Mouse (Mus musculus): ENCODE measurements around the gene Slco2a1.

The Slco2a1 gene

GRCm38 (mm10) chr9:103083405-103083804, 94.9 kb downstream of the Slco2a1 start:
- DNase-seq (ENCODE audit: low read depth, low spot score), result no peak

- DNase-seq (ENCODE audit: low read depth, low spot score), result no peak
Measured at GRCm38 (mm10) chr9:103086736-103087135, 98.2 kb downstream of the Slco2a1 start.

- DNase-seq (ENCODE audit: low read depth, low spot score), result no peak
Measured at GRCm38 (mm10) chr9:103087301-103087700, 98.8 kb downstream of the Slco2a1 start.

GRCm38 (mm10) chr9:103088661-103089060, 100.1 kb downstream of the Slco2a1 start:
- DNase-seq (ENCODE audit: low read depth, low spot score), result no peak

- DNase-seq (ENCODE audit: low read depth, low spot score), result no peak
Measured at GRCm38 (mm10) chr9:103090116-103090875, 101.8 kb downstream of the Slco2a1 start.

- no peak for DNase-seq (ENCODE audit: low read depth, low spot score)
Measured at GRCm38 (mm10) chr9:103091039-103091883, 102.7 kb downstream of the Slco2a1 start.

- peak; percentile 82 for DNase-seq (ENCODE audit: low read depth, low spot score)
Measured at GRCm38 (mm10) chr9:103092248-103092647, 103.7 kb downstream of the Slco2a1 start.

GRCm38 (mm10) chr9:103093681-103094080, 105.2 kb downstream of the Slco2a1 start:
- DNase-seq (ENCODE audit: low read depth, low spot score), result no peak

GRCm38 (mm10) chr9:103108341-103108798, 119.9 kb downstream of the Slco2a1 start:
- peak; percentile 91 for DNase-seq (ENCODE audit: low read depth, low spot score)

GRCm38 (mm10) chr9:103108943-103109670, 120.6 kb downstream of the Slco2a1 start:
- peak; percentile 70 for DNase-seq (ENCODE audit: low read depth, low spot score)

GRCm38 (mm10) chr9:103109911-103110310, 121.4 kb downstream of the Slco2a1 start:
- peak; percentile 11 for DNase-seq (ENCODE audit: low read depth, low spot score)

- peak; percentile 41 for DNase-seq (ENCODE audit: low read depth, low spot score)
Measured at GRCm38 (mm10) chr9:103110727-103111501, 122.4 kb downstream of the Slco2a1 start.

- DNase-seq (ENCODE audit: low read depth, low spot score), result peak; percentile 81
Measured at GRCm38 (mm10) chr9:103111621-103112470, 123.3 kb downstream of the Slco2a1 start, which contains the start of gene Rab6b. Gene Rab6b (plus strand): TSS chr9:103111787.

GRCm38 (mm10) chr9:103112471-103113271, 124.2 kb downstream of the Slco2a1 start:
- DNase-seq (ENCODE audit: low read depth, low spot score), result peak; percentile 56

GRCm38 (mm10) chr9:103113351-103113750, 124.8 kb downstream of the Slco2a1 start:
- peak; percentile 45 for DNase-seq (ENCODE audit: low read depth, low spot score)

GRCm38 (mm10) chr9:103114326-103114725, 125.8 kb downstream of the Slco2a1 start:
- DNase-seq (ENCODE audit: low read depth, low spot score), result no peak

- DNase-seq (ENCODE audit: low read depth, low spot score), result no peak
Measured at GRCm38 (mm10) chr9:103114901-103115300, 126.4 kb downstream of the Slco2a1 start.

- DNase-seq (ENCODE audit: low read depth, low spot score), result no peak
Measured at GRCm38 (mm10) chr9:103116941-103117340, 128.4 kb downstream of the Slco2a1 start.

- no peak for DNase-seq (ENCODE audit: low read depth, low spot score)
Measured at GRCm38 (mm10) chr9:103117495-103117894, 129.0 kb downstream of the Slco2a1 start.

All from CD4-positive helper T cell, adult 2 months (primary cell).